Mouse (Mus musculus) MEL (cell line): ENCODE results near the gene Gucd1. TPM values are rescaled to one million over a fixed set of nuclear protein-coding genes. Genes with fewer than 3 reads are reported as not detected.

Experiments used
- DNase-seq: peaks from one replicate; pipeline ENCODE4 v3.0.0; 2011; ENCODE audit warnings: low read depth, low spot score
- H3K27ac ChIP-seq: 2 replicates; pipeline ENCODE4 v1.5.1; 2012; ENCODE audit warnings: low read depth, mild to moderate bottlenecking, control low read depth, low read length, moderate library complexity; ENCODE audit not compliant: control insufficient read depth
- H3K27me3 ChIP-seq, 2 experiments: fragments of 150-350 bp in 1 of 2; sonication (generic) in 1 of 2; 2 replicates each; pipeline ENCODE4 v1.6.1; 2012; ENCODE audit warnings: low read length in 2 of 2, mild to moderate bottlenecking in 2 of 2, improper control_type of control experiment in 1 of 2, moderate library complexity in 1 of 2; ENCODE audit not compliant: insufficient read depth in 2 of 2, control insufficient read depth in 1 of 2
- H3K36me3 ChIP-seq, 2 experiments: 2 replicates each; pipeline ENCODE4 v1.6.1; 2012 to 2014; ENCODE audit warnings: low read length in 2 of 2, improper control_type of control experiment in 1 of 2, inconsistent platforms in 1 of 2, mild to moderate bottlenecking in 1 of 2; ENCODE audit not compliant: insufficient read depth in 2 of 2, control insufficient read depth in 1 of 2
- H3K4me1 ChIP-seq, 2 experiments: fragments of 150-350 bp in 1 of 2; sonication (generic) in 1 of 2; 2 replicates each; pipeline ENCODE4 v1.6.1; 2012; ENCODE audit warnings: low read length in 2 of 2, improper control_type of control experiment in 1 of 2, mild to moderate bottlenecking in 1 of 2; ENCODE audit not compliant: insufficient read depth in 2 of 2, control insufficient read depth in 1 of 2
- H3K4me3 ChIP-seq, 2 experiments: fragments of 150-350 bp in 1 of 2; sonication (generic) in 1 of 2; 2 replicates each; pipeline ENCODE4 v1.5.1; 2012; ENCODE audit warnings: low read depth in 2 of 2, low read length in 2 of 2, mild to moderate bottlenecking in 2 of 2, moderate library complexity in 2 of 2, control low read depth in 1 of 2, improper control_type of control experiment in 1 of 2; ENCODE audit not compliant: control insufficient read depth in 1 of 2, insufficient read depth in 1 of 2
- H3K79me2 ChIP-seq: 2 replicates; pipeline ENCODE4 v1.6.1; 2012; ENCODE audit warnings: mild to moderate bottlenecking, low read length, moderate library complexity; ENCODE audit not compliant: control insufficient read depth, poor library complexity, insufficient read depth
- H3K9ac ChIP-seq: 2 replicates; pipeline ENCODE4 v1.6.1; 2012; ENCODE audit warnings: low read depth, mild to moderate bottlenecking, control low read depth, low read length, moderate library complexity; ENCODE audit not compliant: control insufficient read depth, poor library complexity, severe bottlenecking
- H3K9me3 ChIP-seq: fragments of 150-350 bp; sonication (generic); replicated peaks from 2 replicates; pipeline ENCODE4 v1.6.1; 2012; ENCODE audit warnings: mild to moderate bottlenecking, low read length, improper control_type of control experiment, moderate library complexity; ENCODE audit not compliant: insufficient read depth
- BHLHE40 ChIP-seq: IDR thresholded peaks from 2 replicates; pipeline ENCODE4 v1.6.1; 2012; ENCODE audit warnings: low read depth, mild to moderate bottlenecking, inconsistent platforms, low read length, improper control_type of control experiment, borderline replicate concordance
- CHD2 ChIP-seq: IDR thresholded peaks from 2 replicates; pipeline ENCODE4 v1.6.1; 2011; ENCODE audit warnings: low read length, improper control_type of control experiment
- CTCF ChIP-seq, 3 experiments: IDR thresholded peaks in 2 of 3; conservative IDR thresholded peaks in 1 of 3; 2 replicates each; pipeline ENCODE4 v1.5.1; 2011 to 2012; ENCODE audit warnings: low read length in 3 of 3, low read depth in 2 of 3, mild to moderate bottlenecking in 2 of 3, improper control_type of control experiment in 1 of 3, inconsistent platforms in 1 of 3, mixed read lengths in 1 of 3, moderate library complexity in 1 of 3; ENCODE audit not compliant: control insufficient read depth in 1 of 3, insufficient read depth in 1 of 3, poor library complexity in 1 of 3, severe bottlenecking in 1 of 3
- ELF1 ChIP-seq: IDR thresholded peaks from 2 replicates; pipeline ENCODE4 v1.6.1; 2014; ENCODE audit warnings: low read depth, mild to moderate bottlenecking, inconsistent platforms, low read length, improper control_type of control experiment, moderate library complexity
- EP300 ChIP-seq, 2 experiments: IDR thresholded peaks; 2 replicates each; pipeline ENCODE4 v1.6.1; 2011; ENCODE audit warnings: improper control_type of control experiment in 2 of 2, low read length in 2 of 2, low read depth in 1 of 2, mild to moderate bottlenecking in 1 of 2
- ETS1 ChIP-seq: IDR thresholded peaks from 2 replicates; pipeline ENCODE4 v1.6.1; 2012; ENCODE audit warnings: low read depth, mild to moderate bottlenecking, inconsistent platforms, low read length, improper control_type of control experiment, moderate library complexity
- GATA1 ChIP-seq: IDR thresholded peaks from 2 replicates; pipeline ENCODE4 v1.6.1; 2011; ENCODE audit warnings: low read depth, low read length, improper control_type of control experiment
- MAX ChIP-seq: IDR thresholded peaks from 2 replicates; pipeline ENCODE4 v1.6.1; 2011; ENCODE audit warnings: low read length, improper control_type of control experiment
- MEF2A ChIP-seq: IDR thresholded peaks from 2 replicates; pipeline ENCODE4 v1.6.1; 2014; ENCODE audit warnings: low read depth, mild to moderate bottlenecking, inconsistent platforms, low read length, improper control_type of control experiment; ENCODE audit not compliant: poor library complexity, insufficient replicate concordance, severe bottlenecking; ENCODE audit errors: extremely low read depth
- MXI1 ChIP-seq: IDR thresholded peaks from 2 replicates; pipeline ENCODE4 v1.6.1; 2011; ENCODE audit warnings: mild to moderate bottlenecking, low read depth, low read length, improper control_type of control experiment
- MYC ChIP-seq: IDR thresholded peaks from 2 replicates; pipeline ENCODE4 v1.6.1; 2011; ENCODE audit warnings: low read depth, mild to moderate bottlenecking, low read length, improper control_type of control experiment, moderate library complexity
- POLR2AphosphoS5 ChIP-seq: IDR thresholded peaks from 2 replicates; pipeline ENCODE4 v1.6.1; 2012; ENCODE audit warnings: low read depth, borderline replicate concordance, mild to moderate bottlenecking, inconsistent platforms, low read length, moderate library complexity, mixed read lengths
- RCOR1 ChIP-seq: IDR thresholded peaks from 2 replicates; pipeline ENCODE4 v1.6.1; 2012; ENCODE audit warnings: low read depth, mild to moderate bottlenecking, inconsistent platforms, low read length, improper control_type of control experiment
- SIN3A ChIP-seq: IDR thresholded peaks from 2 replicates; pipeline ENCODE4 v1.6.1; 2012; ENCODE audit warnings: low read length, improper control_type of control experiment, inconsistent platforms
- SMC3 ChIP-seq: IDR thresholded peaks from 2 replicates; pipeline ENCODE4 v1.6.1; 2011; ENCODE audit warnings: low read depth, low read length, improper control_type of control experiment
- TCF12 ChIP-seq: IDR thresholded peaks from 2 replicates; pipeline ENCODE4 v1.6.1; 2014; ENCODE audit warnings: low read depth, mild to moderate bottlenecking, inconsistent platforms, low read length, improper control_type of control experiment, moderate library complexity
- USF1 ChIP-seq: IDR thresholded peaks from 2 replicates; pipeline ENCODE4 v1.6.1; 2014; ENCODE audit warnings: low read depth, mild to moderate bottlenecking, inconsistent platforms, low read length, improper control_type of control experiment, moderate library complexity
- USF2 ChIP-seq, 2 experiments: IDR thresholded peaks; 2 replicates each; pipeline ENCODE4 v1.6.1; 2011 to 2012; ENCODE audit warnings: improper control_type of control experiment in 2 of 2, low read length in 2 of 2, borderline replicate concordance in 1 of 2, inconsistent platforms in 1 of 2, low read depth in 1 of 2, mild to moderate bottlenecking in 1 of 2; ENCODE audit not compliant: insufficient read depth in 1 of 2
- ZC3H11A ChIP-seq: IDR thresholded peaks from 2 replicates; pipeline ENCODE4 v1.6.1; 2012; ENCODE audit warnings: low read depth, mild to moderate bottlenecking, inconsistent platforms, low read length, improper control_type of control experiment
- ZKSCAN1 ChIP-seq: IDR thresholded peaks from 2 replicates; pipeline ENCODE4 v1.6.1; 2012; ENCODE audit warnings: low read depth, mild to moderate bottlenecking, inconsistent platforms, low read length, improper control_type of control experiment, moderate library complexity
- ZMIZ1 ChIP-seq: IDR thresholded peaks from 2 replicates; pipeline ENCODE4 v1.6.1; 2012; ENCODE audit warnings: low read depth, mild to moderate bottlenecking, inconsistent platforms, low read length, improper control_type of control experiment, moderate library complexity
- ZNF384 ChIP-seq: IDR thresholded peaks from 2 replicates; pipeline ENCODE4 v1.6.1; 2012; ENCODE audit warnings: low read depth, mild to moderate bottlenecking, inconsistent platforms, low read length, improper control_type of control experiment
- polyA plus RNA-seq, 2 experiments: library from polyadenylated mRNA; stranded (reverse) in 1 of 2; unstranded in 1 of 2; fragments of >175 nt in 1 of 2; fragments of >200 nt in 1 of 2; gene quantifications; 2 replicates each; pipeline versions ENCODE4 v1.2.1 to v1.2.4; 2012; ENCODE audit warnings: low replicate concordance in 2 of 2, low read depth in 1 of 2; ENCODE audit not compliant: insufficient read length in 2 of 2, insufficient read depth in 1 of 2, missing spikeins in 1 of 2
- total RNA-seq: library from RNA; depleted of rRNA; stranded (reverse); fragments of 300-350 nt; gene quantifications from 2 replicates; pipeline ENCODE4 v1.2.3, GENCODE M21; 2012

Gucd1 gene
- total and polyA plus RNA-seq, 3 experiments: 18.7 to 30.7 TPM; not detected in 1

- DNase-seq: no peak
- Histone ChIP-seq H3K36me3 (no peaks in the 10 kb centered on the region), H3K9me3 (no peaks in the 10 kb centered on the region), H3K4me3 (no peak overlapping the region), H3K27me3 (peaks cover 0 to 2% of the 10 kb centered on the region in 2 experiments; a peak in 1 of 4 replicates), H3K4me1 (peaks cover 0 to 4% of the 10 kb centered on the region in 2 experiments; a peak in 2 of 4 replicates), H3K27ac (no peak overlapping the region), H3K79me2 (no peaks in the 10 kb centered on the region), H3K9ac (no peak overlapping the region)
- TF ChIP-seq BHLHE40: no peak
- no peak for TF ChIP-seq ZKSCAN1
- TF ChIP-seq ELF1: no peak
Measured at GRCm38 (mm10) chr10:75407741-75408140, 110.0 kb downstream of the Gucd1 start.

DNA sequence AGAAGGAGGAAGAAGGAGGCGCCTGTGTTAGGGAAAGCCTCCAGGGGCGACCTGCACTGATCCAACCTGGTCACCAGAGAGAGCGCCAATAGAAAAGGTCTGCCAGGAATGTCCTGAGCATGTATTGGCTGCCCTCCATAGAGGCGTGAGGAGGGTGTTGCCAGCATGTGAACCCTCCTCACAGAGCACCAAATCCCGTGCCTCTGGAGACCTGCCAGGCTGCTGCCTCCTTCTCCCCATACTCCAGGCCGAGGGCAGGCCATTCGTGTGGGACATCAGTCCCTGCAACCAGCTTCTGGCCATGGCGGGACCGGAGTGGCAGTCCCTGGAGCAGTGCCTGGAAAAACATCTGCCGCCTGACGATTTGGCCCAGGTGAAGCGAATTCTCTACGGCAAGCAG lies 111.0 kb downstream of the Gucd1 start:
- H3K36me3 ChIP-seq: no peaks in the 10 kb centered on the region
- no peak for DNase-seq
- H3K4me1 ChIP-seq: no peaks in the 10 kb centered on the region
- no peaks in the 10 kb centered on the region for H3K79me2 ChIP-seq
- no peak overlapping the region for H3K27ac ChIP-seq
- no peak overlapping the region for H3K9ac ChIP-seq
- no peak overlapping the region for H3K4me3 ChIP-seq
- H3K9me3 ChIP-seq: no peaks in the 10 kb centered on the region
- TF ChIP-seq ETS1 (no peak), SMC3 (no peak), CTCF (IDR thresholded peaks at IDR 0.05 in 2 of 3, conservative IDR thresholded peaks at IDR 0.05 in 1 of 3; ENCODE audit: control insufficient read depth in 1 of 3, insufficient read depth in 1 of 3, low read depth in 2 of 3, low read length in 3 of 3, poor library complexity in 1 of 3, severe bottlenecking in 1 of 3) (no peak), MXI1 (no peak), EP300 (IDR thresholded peaks at IDR 0.05; ENCODE audit: low read depth in 1 of 2, low read length in 2 of 2) (no peak), POLR2AphosphoS5 (no peak), MAX (no peak), TCF12 (no peak), USF2 (IDR thresholded peaks at IDR 0.05; ENCODE audit: borderline replicate concordance in 1 of 2, insufficient read depth in 1 of 2, low read depth in 1 of 2, low read length in 2 of 2) (no peak), CHD2 (no peak), USF1 (no peak), RCOR1 (no peak), SIN3A (no peak), ZC3H11A (no peak), MEF2A (no peak), ZMIZ1 (no peak), MYC (no peak), ZNF384 (no peak), GATA1 (no peak)
- TF ChIP-seq, all 39 proteins: peak for 0
- peaks cover 0 to 4% of the 10 kb centered on the region in 2 experiments; a peak in 1 of 4 replicates for H3K27me3 ChIP-seq
